Mouse (Mus musculus) adrenal gland, adult 2 months (tissue): Measurements from ENCODE around the gene Zbtb46. TPM values are rescaled to one million over a fixed set of nuclear protein-coding genes. Genes with fewer than 3 reads are reported as not detected.

ENCODE experiments used
- DNase-seq: peaks from one replicate; pipeline ENCODE4 v3.0.0; 2021
- polyA plus RNA-seq: library from polyadenylated mRNA; depleted of rRNA; stranded (reverse); fragments of >200 nt; gene quantifications from 2 replicates; pipeline ENCODE4 v1.2.3, GENCODE M21; 2012; rRNA removed
- total RNA-seq, 2 experiments: library from RNA; stranded (reverse); gene quantifications; 2 replicates each; pipeline ENCODE4 v1.2.3; 2021

Zbtb46 gene
- total and polyA plus RNA-seq, 3 experiments: 6.2 to 16.3 (median 9.5) TPM

DNA sequence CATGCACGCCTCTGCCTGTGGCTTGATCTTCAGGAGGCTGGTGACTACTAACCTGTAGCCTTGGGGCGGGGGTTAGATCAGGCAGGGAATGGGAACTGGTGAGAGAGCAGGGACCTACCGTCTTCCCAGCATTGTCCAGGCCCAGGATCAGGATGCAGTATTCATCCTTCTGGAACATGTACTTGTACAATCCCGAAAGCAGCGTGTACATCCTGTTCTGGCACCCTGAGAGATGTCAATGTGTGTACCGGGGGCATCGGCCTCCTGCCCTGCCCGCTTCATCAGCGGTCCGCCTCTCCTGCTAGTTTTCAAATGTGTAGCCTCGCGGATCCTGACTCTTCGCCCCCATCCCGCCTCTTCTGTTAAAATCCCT, 94.8 kb downstream of the Zbtb46 start:
- DNase-seq: no peak

DNA sequence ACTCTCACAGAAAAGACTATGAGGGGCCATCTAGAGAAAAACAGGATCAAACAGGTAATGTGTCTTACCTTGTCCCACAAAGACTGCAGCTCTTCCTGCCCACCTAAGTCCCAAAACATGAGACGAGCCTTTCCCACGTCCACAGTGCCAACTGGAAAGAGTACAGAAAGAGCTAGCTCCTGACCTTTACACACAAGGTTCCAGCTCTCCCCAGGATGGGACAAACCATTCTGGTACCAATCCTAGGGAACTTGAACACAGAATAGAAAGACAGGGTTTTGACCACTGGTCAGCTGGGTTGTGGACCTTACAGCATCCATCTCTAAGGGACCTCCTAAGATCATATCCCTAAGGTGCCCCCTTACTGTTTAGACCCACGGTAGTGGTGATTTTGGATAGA, 95.3 kb downstream of the Zbtb46 start:
- no peak for DNase-seq

DNA sequence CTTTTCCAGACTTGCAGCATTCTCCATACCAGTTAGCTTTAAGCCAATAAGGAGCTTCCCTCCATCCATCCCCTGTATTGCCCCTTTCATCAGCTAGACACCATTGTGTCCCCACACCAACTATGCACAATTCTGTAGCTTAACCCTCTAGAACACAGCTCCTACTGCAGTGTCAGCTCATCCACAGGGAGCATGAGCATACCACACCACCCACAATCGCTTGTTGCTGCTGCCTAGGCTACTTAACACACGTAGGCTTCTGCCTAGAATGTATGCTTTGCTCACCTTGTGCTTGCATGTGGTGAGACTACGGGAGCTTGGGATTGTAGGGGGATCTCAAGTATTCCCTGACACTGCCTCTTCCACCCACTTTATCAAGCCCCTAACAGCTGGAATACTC, 102.4 kb downstream of the Zbtb46 start:
- DNase-seq: no peak

DNA sequence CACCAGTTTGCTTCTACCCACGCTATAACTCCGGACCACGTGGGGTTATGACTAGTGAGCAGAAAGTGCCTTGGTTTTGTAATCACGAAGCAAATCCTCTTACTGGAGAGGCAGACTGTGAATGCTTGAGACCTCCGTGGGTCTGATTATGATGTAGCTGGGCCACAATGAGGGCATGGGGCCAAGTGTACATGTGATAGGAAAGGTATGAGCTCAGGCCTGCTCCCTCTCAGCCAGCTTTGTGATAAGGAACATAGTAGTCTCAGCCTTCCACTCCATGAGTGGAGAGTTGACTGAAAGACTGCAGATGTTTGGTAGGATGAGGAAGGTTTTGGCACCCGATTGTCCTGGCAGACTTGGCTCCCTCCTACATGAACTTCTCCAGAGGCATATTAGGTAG, 116.5 kb downstream of the Zbtb46 start:
- DNase-seq: no peak

DNA sequence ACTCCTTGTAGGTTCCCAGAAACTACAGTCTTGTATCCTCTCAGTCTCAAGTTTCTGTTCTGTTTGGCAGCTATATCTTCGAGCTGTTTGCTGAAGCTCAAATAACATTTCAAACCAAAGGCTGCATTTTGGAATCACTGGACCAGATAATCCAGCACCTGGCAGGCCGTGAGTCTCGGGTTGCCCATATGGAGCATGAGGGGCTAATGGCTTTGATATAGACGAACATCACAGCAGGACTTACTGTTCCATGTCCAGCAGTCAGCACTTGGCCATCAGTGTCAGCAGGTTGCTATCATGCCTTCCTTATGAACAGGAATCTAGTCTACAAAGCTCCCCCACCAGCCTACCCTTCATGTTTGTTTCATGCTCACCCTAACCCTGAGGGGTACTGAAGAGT, 118.8 kb downstream of the Zbtb46 start:
- no peak for DNase-seq

Other genes with a start within 250 kb of the Zbtb46 start
- gene Srms, start 246.2 kb downstream of the Zbtb46 start, total RNA-seq: 1 to 10 TPM in 1 of 2 experiments, under 1 TPM in 1; 0.66 to 1.3 TPM
- 1.1 and 1.4 TPM in 2 replicates for gene Srms, start 246.2 kb downstream of the Zbtb46 start, polyA plus RNA-seq
- under 1 TPM in 1 of 2 experiments, not detected in 1; 0.46 TPM for gene Fndc11, start 239.4 kb downstream of the Zbtb46 start, total RNA-seq
- 0.47 and 0.67 TPM in 2 replicates for gene Fndc11, start 239.4 kb downstream of the Zbtb46 start, polyA plus RNA-seq
- gene Helz2, start 217.4 kb downstream of the Zbtb46 start, total RNA-seq: 10 to 100 TPM; 15.3 to 25.0 TPM
- gene Helz2, start 217.4 kb downstream of the Zbtb46 start, polyA plus RNA-seq: 29.6 and 33.1 TPM in 2 replicates
- gene Gmeb2, start 171.4 kb downstream of the Zbtb46 start, total RNA-seq: 10 to 100 TPM; 15.4 to 15.5 TPM
- 21.8 and 28.4 TPM in 2 replicates for gene Gmeb2, start 171.4 kb downstream of the Zbtb46 start, polyA plus RNA-seq
- 10 to 100 TPM in 1 of 2 experiments, 1 to 10 TPM in 1; 9.6 to 19.8 TPM for gene Stmn3, start 144.9 kb downstream of the Zbtb46 start, total RNA-seq
- 8.8 and 17.3 TPM in 2 replicates for gene Stmn3, start 144.9 kb downstream of the Zbtb46 start, polyA plus RNA-seq
- 10 to 100 TPM; 24.5 to 27.8 TPM for gene Rtel1, start 139.7 kb downstream of the Zbtb46 start, total RNA-seq
- gene Rtel1, start 139.7 kb downstream of the Zbtb46 start, polyA plus RNA-seq: 23.2 and 24.2 TPM in 2 replicates
- 10 to 100 TPM; 36.6 to 51.0 TPM for gene Zgpat, start 94.5 kb downstream of the Zbtb46 start, total RNA-seq
- gene Zgpat, start 94.5 kb downstream of the Zbtb46 start, polyA plus RNA-seq: 33.8 and 34.5 TPM in 2 replicates
- gene Arfrp1, start 94.0 kb downstream of the Zbtb46 start, total RNA-seq: 10 to 100 TPM; 44.0 to 46.2 TPM
- gene Arfrp1, start 94.0 kb downstream of the Zbtb46 start, polyA plus RNA-seq: 14.8 and 19.5 TPM in 2 replicates
- 10 to 100 TPM; 13.6 to 20.5 TPM for gene Lime1, start 79.3 kb downstream of the Zbtb46 start, total RNA-seq
- gene Lime1, start 79.3 kb downstream of the Zbtb46 start, polyA plus RNA-seq: 167 and 174 TPM in 2 replicates
- not detected for gene Abhd16b, start 33.8 kb upstream of the Zbtb46 start, total RNA-seq
- gene Abhd16b, start 33.8 kb upstream of the Zbtb46 start, polyA plus RNA-seq: not detected in 2 replicates
- 100 to 1,000 TPM; 102 to 119 TPM for gene Tpd52l2, start 37.7 kb upstream of the Zbtb46 start, total RNA-seq
- gene Tpd52l2, start 37.7 kb upstream of the Zbtb46 start, polyA plus RNA-seq: 24.0 and 25.2 TPM in 2 replicates
- 10 to 100 TPM; 92.3 to 96.0 TPM for gene Dnajc5, start 61.1 kb upstream of the Zbtb46 start, total RNA-seq
- gene Dnajc5, start 61.1 kb upstream of the Zbtb46 start, polyA plus RNA-seq: 35.7 and 36.6 TPM in 2 replicates
- 10 to 100 TPM; 64.9 to 73.6 TPM for gene Uckl1, start 125.5 kb upstream of the Zbtb46 start, total RNA-seq
- gene Uckl1, start 125.5 kb upstream of the Zbtb46 start, polyA plus RNA-seq: 165 and 170 TPM in 2 replicates
- gene Prpf6, start 132.4 kb upstream of the Zbtb46 start, total RNA-seq: 10 to 100 TPM; 63.0 to 69.0 TPM
- 6.7 and 9.6 TPM in 2 replicates for gene Prpf6, start 132.4 kb upstream of the Zbtb46 start, polyA plus RNA-seq
- gene Zfp512b, start 133.4 kb upstream of the Zbtb46 start, total RNA-seq: 10 to 100 TPM; 40.9 to 52.7 TPM
- 69.2 and 72.6 TPM in 2 replicates for gene Zfp512b, start 133.4 kb upstream of the Zbtb46 start, polyA plus RNA-seq
- 10 to 100 TPM in 1 of 2 experiments, 1 to 10 TPM in 1; 9.6 to 21.6 TPM for gene Samd10, start 139.8 kb upstream of the Zbtb46 start, total RNA-seq
- 41.0 and 44.6 TPM in 2 replicates for gene Samd10, start 139.8 kb upstream of the Zbtb46 start, polyA plus RNA-seq
- under 1 TPM in 1 of 2 experiments, not detected in 1; 0.55 TPM for gene Gm29797, start 197.6 kb upstream of the Zbtb46 start, total RNA-seq
- 0.47 TPM in 1 of 2 replicates, not detected in the other for gene Gm29797, start 197.6 kb upstream of the Zbtb46 start, polyA plus RNA-seq
- gene Sox18, start 212.2 kb upstream of the Zbtb46 start, total RNA-seq: 10 to 100 TPM; 20.3 to 34.7 TPM
- gene Sox18, start 212.2 kb upstream of the Zbtb46 start, polyA plus RNA-seq: 164 and 223 TPM in 2 replicates
- gene Tcea2, start 220.9 kb upstream of the Zbtb46 start, total RNA-seq: 1 to 10 TPM; 6.6 to 7.8 TPM
- gene Tcea2, start 220.9 kb upstream of the Zbtb46 start, polyA plus RNA-seq: 10.1 and 10.6 TPM in 2 replicates
- 10 to 100 TPM; 21.4 to 31.1 TPM for gene Rgs19, start 234.6 kb upstream of the Zbtb46 start, total RNA-seq
- 61.2 and 67.3 TPM in 2 replicates for gene Rgs19, start 234.6 kb upstream of the Zbtb46 start, polyA plus RNA-seq
- not detected for gene Lkaaear1, start 239.0 kb upstream of the Zbtb46 start, total RNA-seq
- not detected in 2 replicates for gene Lkaaear1, start 239.0 kb upstream of the Zbtb46 start, polyA plus RNA-seq